Mouse (Mus musculus) stomach, postnatal 0 days (tissue): ENCODE results near the gene Igf1.

Source experiments
- CTCF ChIP-seq: IDR thresholded peaks from 2 replicates; pipeline ENCODE4 v1.5.1; 2016; ENCODE audit warnings: antibody characterized with exemption, low read depth, mild to moderate bottlenecking, moderate library complexity
- EP300 ChIP-seq: optimal IDR thresholded peaks from 2 replicates; pipeline ENCODE3; 2016; ENCODE audit warnings: antibody characterized with exemption

DNA sequence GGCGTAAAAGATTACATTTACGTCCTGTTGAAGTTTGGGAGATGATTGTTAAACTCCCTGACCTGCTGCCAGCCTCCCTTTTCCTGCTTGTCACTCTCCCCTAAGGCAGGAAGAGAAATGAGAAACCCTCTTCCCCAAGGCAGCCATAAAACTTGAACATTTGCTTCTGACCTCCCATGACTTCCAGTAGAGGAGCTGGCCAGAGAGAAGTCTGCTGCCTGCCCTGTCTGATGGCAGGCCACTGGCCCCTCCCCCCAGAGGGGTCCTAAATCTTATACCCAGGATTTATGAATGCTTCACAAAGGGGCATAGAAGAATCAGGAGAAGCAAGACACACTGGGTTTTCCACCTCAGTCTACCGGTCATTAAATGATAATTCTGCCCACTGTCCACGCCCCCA is 5.3 kb downstream of the Igf1 start:
- TF ChIP-seq CTCF (no peak), EP300 (no peak)
